In the genomic region with DNA sequence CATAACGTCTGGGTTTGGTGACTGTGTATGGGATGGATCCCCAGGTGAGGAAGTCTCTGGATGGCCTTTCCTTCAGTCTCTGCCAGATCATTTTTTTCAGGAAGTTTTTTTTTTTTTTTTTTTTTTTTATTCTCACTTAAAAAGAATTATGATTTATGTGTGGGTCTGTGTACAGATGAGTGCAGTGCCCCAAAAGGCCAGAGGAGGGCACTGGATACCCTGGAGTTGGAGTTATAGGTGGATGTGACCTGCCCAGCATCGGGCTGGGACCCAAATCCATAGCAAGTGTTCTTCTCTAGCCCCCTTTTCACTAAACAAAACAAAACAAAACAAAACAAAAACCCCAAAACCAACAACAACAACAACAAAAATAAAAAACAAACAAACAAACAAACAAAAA, we compare ENCODE assay signal across 9 mouse cellular contexts. TPM values are rescaled to one million over a fixed set of nuclear protein-coding genes. Genes with fewer than 3 reads are reported as not detected.
DNase-seq lines count a peak whose midpoint lies in the region; ATAC-seq and TF ChIP-seq lines count a peak whose summit lies in the region.
"Had no signal": no experiment of that assay in that cellular context is flagged by ENCODE, and none has a peak within 500 bp of the region (broad histone marks: within the 10 kb centered on the region; RNA-seq: fewer than 3 reads in every experiment).

No protein-coding gene starts in this region.

- no peak for TF ChIP-seq POLR2A in CH12.LX (IDR thresholded peaks at IDR 0.05; ENCODE audit: low read depth, low read length)

- H3K4me1 ChIP-seq in kidney, embryonic 16.5 days (ENCODE audit: insufficient read depth, low read length): peaks cover 5% of the 10 kb centered on the region; the same call in 1 of the 2 replicates
- no peaks in the 10 kb centered on the region for H3K4me1 ChIP-seq in CH12.LX (ENCODE audit: control insufficient read depth in 1 of 2, insufficient read depth in 2 of 2)
- peaks cover 5% of the 10 kb centered on the region; the same call in 1 of the 2 replicates for H3K4me1 ChIP-seq in limb, embryonic 11.5 days (ENCODE audit: control insufficient read depth, insufficient read depth, low read length)
- H3K4me1 ChIP-seq in forebrain, embryonic 14.5 days (ENCODE audit: control insufficient read depth, insufficient read depth, low read length): no peaks in the 10 kb centered on the region

- no peaks in the 10 kb centered on the region for H3K9me3 ChIP-seq in kidney, embryonic 16.5 days (ENCODE audit: low read length)
- no peaks in the 10 kb centered on the region for H3K9me3 ChIP-seq in CH12.LX (replicated peaks; ENCODE audit: low read length)
- no peaks in the 10 kb centered on the region for H3K9me3 ChIP-seq in limb, embryonic 11.5 days (ENCODE audit: control insufficient read depth, low read length)
- no peaks in the 10 kb centered on the region for H3K9me3 ChIP-seq in forebrain, embryonic 14.5 days (replicated peaks; ENCODE audit: control insufficient read depth, low read length)
- H3K9me3 ChIP-seq: hindbrain, embryonic 10.5 days had no signal

- DNase-seq in kidney, adult 18-20 months: peak; percentile 28
- peak; percentile 31 for DNase-seq in CH12.LX (ENCODE audit: extremely low read depth)
- DNase-seq in brain, adult 2 months (ENCODE audit: low read depth, low spot score): peak; percentile 39
- DNase-seq in limb, embryonic 11.5 days (ENCODE audit: low spot score): peak; percentile 63
- DNase-seq in urinary bladder, postnatal 36 days (ENCODE audit: low spot score in 2 of 2): no peak
- DNase-seq in testis, postnatal 10 days (ENCODE audit: low spot score): no peak
- no peak for DNase-seq in forebrain, embryonic 14.5 days (ENCODE audit: low spot score)

- H3K4me2 ChIP-seq in kidney, embryonic 16.5 days (replicated peaks; ENCODE audit: low read depth, low read length): no peak overlapping the region
- H3K4me2 ChIP-seq in CH12.LX (ENCODE audit: insufficient read depth, low read depth, poor library complexity, severe bottlenecking): no peak overlapping the region
- H3K4me2 ChIP-seq in limb, embryonic 11.5 days (ENCODE audit: low read depth, severe bottlenecking): no peak overlapping the region
- no peak overlapping the region for H3K4me2 ChIP-seq in forebrain, embryonic 14.5 days (ENCODE audit: low read length)

- TF ChIP-seq CTCF in CH12.LX (conservative IDR thresholded peaks at IDR 0.05 in 1 of 2, IDR thresholded peaks at IDR 0.05 in 1 of 2; ENCODE audit: low read depth in 2 of 2, low read length in 2 of 2): peak; percentile 8 to 67; a peak in 2 of 4 replicates

- no peaks in the 10 kb centered on the region for H3K27me3 ChIP-seq in kidney, embryonic 16.5 days (ENCODE audit: insufficient read depth, low read length)
- peaks cover 26% of the 10 kb centered on the region for H3K27me3 ChIP-seq in CH12.LX (replicated peaks)
- no peaks in the 10 kb centered on the region for H3K27me3 ChIP-seq in limb, embryonic 11.5 days (ENCODE audit: control insufficient read depth, insufficient read depth, low read length)
- no peaks in the 10 kb centered on the region for H3K27me3 ChIP-seq in forebrain, embryonic 14.5 days (replicated peaks; ENCODE audit: control insufficient read depth, insufficient read depth, low read length)

- H3K4me3 ChIP-seq in kidney, embryonic 16.5 days (ENCODE audit: low read length): no peak overlapping the region
- no peak overlapping the region for H3K4me3 ChIP-seq in CH12.LX (replicated peaks in 1 of 3; ENCODE audit: low read depth in 2 of 3, low read length in 2 of 3, poor library complexity in 1 of 3)
- H3K4me3 ChIP-seq in limb, embryonic 11.5 days (ENCODE audit: low read depth, low read length): no peak overlapping the region
- no peak overlapping the region for H3K4me3 ChIP-seq in forebrain, embryonic 14.5 days (ENCODE audit: low read depth, low read length)
- H3K4me3 ChIP-seq: hindbrain, embryonic 10.5 days had no signal

- no peak overlapping the region for H3K27ac ChIP-seq in kidney, embryonic 16.5 days (ENCODE audit: low read length)
- no peak overlapping the region for H3K27ac ChIP-seq in CH12.LX (ENCODE audit: insufficient read depth, low read depth)
- H3K27ac ChIP-seq in limb, embryonic 11.5 days (replicated peaks; ENCODE audit: low read depth, low read length): no peak overlapping the region
- H3K27ac ChIP-seq in forebrain, embryonic 14.5 days (ENCODE audit: low read depth, low read length): no peak overlapping the region
- H3K27ac ChIP-seq: hindbrain, embryonic 10.5 days had no signal

- 61% methylated on average over 2 of the region's 2 CpGs for WGBS in kidney, embryonic 16.5 days
- 71% methylated on average over 2 of the region's 2 CpGs for WGBS in limb, embryonic 11.5 days
- 55% methylated on average over 2 of the region's 2 CpGs for WGBS in forebrain, embryonic 14.5 days

- no peak for ATAC-seq in kidney, embryonic 16.5 days (ENCODE audit: low FRiP score, low TSS enrichment)
- no peak for ATAC-seq in limb, embryonic 11.5 days (ENCODE audit: insufficient number of reproducible peaks, low FRiP score, low TSS enrichment, low read depth)
- no peak for ATAC-seq in forebrain, embryonic 14.5 days

- dilution Hi-C loops in CH12.LX (cut with MboI; ENCODE audit: extremely low pct_ligation_motif_present, extremely low pct_unique_long_range_greater_than_20kb, low sequenced_read_pairs): no loop called here

- H3K9ac ChIP-seq in kidney, embryonic 16.5 days (replicated peaks; ENCODE audit: low read length): no peak overlapping the region
- no peak overlapping the region for H3K9ac ChIP-seq in CH12.LX (ENCODE audit: insufficient read depth, low read depth)
- no peak overlapping the region for H3K9ac ChIP-seq in limb, embryonic 11.5 days (ENCODE audit: low read length)
- no peak overlapping the region for H3K9ac ChIP-seq in forebrain, embryonic 14.5 days (ENCODE audit: low read length)

- no peaks in the 10 kb centered on the region for H3K79me2 ChIP-seq in CH12.LX (replicated peaks; ENCODE audit: control insufficient read depth, extremely low read depth, insufficient read depth, poor library complexity, severe bottlenecking)

- in situ Hi-C loops in CH12.LX (cut with MboI; ENCODE audit: low pct_ligation_motif_present, low pct_unique_long_range_greater_than_20kb, low sequenced_read_pairs): loop anchor here (10.0 kb wide), 1 partner anchor 54 kb away; the partner anchor contains the start of gene Zswim4

- no peak for TF ChIP-seq EP300 in CH12.LX (IDR thresholded peaks at IDR 0.05; ENCODE audit: low read length)

- TF ChIP-seq RAD21 in CH12.LX (IDR thresholded peaks at IDR 0.05; ENCODE audit: low read depth, low read length): peak; percentile 58

- no peaks in the 10 kb centered on the region for H3K36me3 ChIP-seq in kidney, embryonic 16.5 days (ENCODE audit: insufficient read depth, low read length)
- H3K36me3 ChIP-seq in CH12.LX (replicated peaks in 1 of 2; ENCODE audit: control insufficient read depth in 1 of 2, insufficient read depth in 1 of 2, low read length in 1 of 2): no peaks in the 10 kb centered on the region
- no peaks in the 10 kb centered on the region for H3K36me3 ChIP-seq in limb, embryonic 11.5 days (ENCODE audit: control insufficient read depth, insufficient read depth, low read length)
- H3K36me3 ChIP-seq in forebrain, embryonic 14.5 days (ENCODE audit: control insufficient read depth, insufficient read depth, low read length): no peaks in the 10 kb centered on the region
- H3K36me3 ChIP-seq: hindbrain, embryonic 10.5 days had no signal

TF ChIP-seq in CH12.LX, 34 proteins besides CTCF, POLR2A, EP300 and RAD21:
- TF ChIP-seq KAT2A (IDR thresholded peaks at IDR 0.05; ENCODE audit: insufficient replicate concordance, low read length): no peak
- peak; percentile 58 for TF ChIP-seq SMC3 (IDR thresholded peaks at IDR 0.05; ENCODE audit: low read depth, low read length)

RNA-seq across cellular contexts. Expression of gene Ccdc130, which starts 18.7 kb away (rescaled TPM):
- polyA plus RNA-seq in kidney, embryonic 16.5 days (2015; fragmentation: Nextera tagmentation; extraction: Ambion mirVana): 20.5 and 22.6 TPM in 2 replicates
- total RNA-seq in CH12.LX (2012; rRNA removed) (7.8 and 13.2 TPM in 2 replicates), CH12.LX (2014; rRNA removed) (5.7 and 6.0 TPM in 2 replicates)
- polyA plus RNA-seq in CH12.LX (2012; ENCODE audit: insufficient read length, low read depth): 10.7 and 13.0 TPM in 2 replicates
- 19.9 and 21.6 TPM in 2 replicates for polyA plus RNA-seq in limb, embryonic 11.5 days (2014; fragmentation: Nextera tagmentation; extraction: Ambion mirVana)
- polyA plus RNA-seq in forebrain, embryonic 14.5 days (2014; fragmentation: Nextera tagmentation; extraction: Ambion mirVana): 27.6 and 28.9 TPM in 2 replicates

RNA-seq across cellular contexts. Expression of gene Mri1, which starts 31.8 kb away (rescaled TPM):
- 70.1 and 71.1 TPM in 2 replicates for polyA plus RNA-seq in kidney, embryonic 16.5 days (2015; fragmentation: Nextera tagmentation; extraction: Ambion mirVana)
- total RNA-seq in CH12.LX (2012; rRNA removed) (51.6 and 58.6 TPM in 2 replicates), CH12.LX (2014; rRNA removed) (79.7 and 102 TPM in 2 replicates)
- 62.1 and 70.8 TPM in 2 replicates for polyA plus RNA-seq in CH12.LX (2012; ENCODE audit: insufficient read length, low read depth)
- 56.0 and 61.4 TPM in 2 replicates for polyA plus RNA-seq in limb, embryonic 11.5 days (2014; fragmentation: Nextera tagmentation; extraction: Ambion mirVana)
- polyA plus RNA-seq in forebrain, embryonic 14.5 days (2014; fragmentation: Nextera tagmentation; extraction: Ambion mirVana): 43.6 and 48.8 TPM in 2 replicates

RNA-seq across cellular contexts. Expression of gene D8Ertd738e, which starts 39.4 kb away (rescaled TPM):
- 321 and 330 TPM in 2 replicates for polyA plus RNA-seq in kidney, embryonic 16.5 days (2015; fragmentation: Nextera tagmentation; extraction: Ambion mirVana)
- 225 and 266 TPM in 2 replicates for total RNA-seq in CH12.LX (2012; rRNA removed)
- total RNA-seq in CH12.LX (2014; rRNA removed): 213 and 228 TPM in 2 replicates
- polyA plus RNA-seq in CH12.LX (2012; ENCODE audit: insufficient read length, low read depth): 217 and 262 TPM in 2 replicates
- 361 and 375 TPM in 2 replicates for polyA plus RNA-seq in limb, embryonic 11.5 days (2014; fragmentation: Nextera tagmentation; extraction: Ambion mirVana)
- polyA plus RNA-seq in forebrain, embryonic 14.5 days (2014; fragmentation: Nextera tagmentation; extraction: Ambion mirVana): 266 and 329 TPM in 2 replicates

RNA-seq across cellular contexts. Expression of gene Zswim4, which starts 52.0 kb away (rescaled TPM):
- polyA plus RNA-seq in kidney, embryonic 16.5 days (2015; fragmentation: Nextera tagmentation; extraction: Ambion mirVana): 18.3 and 18.5 TPM in 2 replicates
- total RNA-seq in CH12.LX (2012; rRNA removed) (6.3 and 9.7 TPM in 2 replicates), CH12.LX (2014; rRNA removed) (4.7 and 4.9 TPM in 2 replicates)
- polyA plus RNA-seq in CH12.LX (2012; ENCODE audit: insufficient read length, low read depth): 6.5 and 9.1 TPM in 2 replicates
- 23.9 and 24.5 TPM in 2 replicates for polyA plus RNA-seq in limb, embryonic 11.5 days (2014; fragmentation: Nextera tagmentation; extraction: Ambion mirVana)
- polyA plus RNA-seq in forebrain, embryonic 14.5 days (2014; fragmentation: Nextera tagmentation; extraction: Ambion mirVana): 22.6 and 26.9 TPM in 2 replicates

Comparison
In these comparisons a context has a peak if more than half of its experiments do, and no peak if none do; other contexts are left out.
1. DNase-seq: peak in kidney, adult 18-20 months (single experiment), CH12.LX (single experiment), brain, adult 2 months (single experiment) and limb, embryonic 11.5 days (single experiment); none in urinary bladder, postnatal 36 days (0 of 2), testis, postnatal 10 days (single experiment) and forebrain, embryonic 14.5 days (single experiment).